Mouse (Mus musculus): ENCODE measurements at regions not wholly inside any gene's neighbourhood (a gene's known extent, or its start where the extent isn't known, plus 50 kb on each side); places are given as distances from the start of the nearest gene placed in this dataset.

DNA sequence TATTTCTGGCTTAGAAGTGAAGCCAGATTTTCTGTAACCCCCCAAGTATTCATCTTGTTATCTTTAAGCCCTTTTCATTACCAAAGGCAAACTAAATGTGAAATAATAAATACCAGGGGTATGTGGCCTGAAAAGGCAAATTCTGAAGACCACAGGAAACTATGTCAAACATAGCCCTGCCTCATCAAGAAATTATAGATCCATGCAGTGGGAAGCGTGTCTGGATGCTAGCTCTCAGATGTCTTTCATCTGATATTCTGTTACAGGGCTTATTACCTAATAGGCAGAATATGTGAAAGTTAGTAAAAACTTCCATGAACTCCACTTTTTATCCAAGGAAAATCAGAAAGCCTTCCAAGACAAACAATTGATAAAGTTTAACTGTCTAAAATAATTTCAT lies 509.9 kb upstream of the Lcorl start:
- TF ChIP-seq POLR2A (IDR thresholded peaks at IDR 0.05; ENCODE audit: borderline replicate concordance, control insufficient read depth, low read depth, low read length) (no peak), CTCF (IDR thresholded peaks at IDR 0.05; ENCODE audit: control insufficient read depth, insufficient read depth, low read length) (no peak)

Measured in bone marrow, adult 2 months (tissue).